Mouse (Mus musculus): ENCODE measurements around the gene Gm15155.

- no peak for TF ChIP-seq CTCF (IDR thresholded peaks at IDR 0.05; ENCODE audit: low read depth)
- TF ChIP-seq EP300 (IDR thresholded peaks at IDR 0.05; ENCODE audit: low read depth) = no peak
These were observed 531.2 kb downstream of the Gm15155 start for GRCm38 (mm10) chrX:156155776-156156175.

All from liver, embryonic 14.5 days (tissue).